Mouse (Mus musculus) urinary bladder, postnatal 14 days (tissue): ENCODE data around the gene Fam160a2.

Experiments used
- DNase-seq: peaks from one replicate; pipeline ENCODE4 v3.0.0; 2021; ENCODE audit warnings: low spot score

Fam160a2 gene

DNA sequence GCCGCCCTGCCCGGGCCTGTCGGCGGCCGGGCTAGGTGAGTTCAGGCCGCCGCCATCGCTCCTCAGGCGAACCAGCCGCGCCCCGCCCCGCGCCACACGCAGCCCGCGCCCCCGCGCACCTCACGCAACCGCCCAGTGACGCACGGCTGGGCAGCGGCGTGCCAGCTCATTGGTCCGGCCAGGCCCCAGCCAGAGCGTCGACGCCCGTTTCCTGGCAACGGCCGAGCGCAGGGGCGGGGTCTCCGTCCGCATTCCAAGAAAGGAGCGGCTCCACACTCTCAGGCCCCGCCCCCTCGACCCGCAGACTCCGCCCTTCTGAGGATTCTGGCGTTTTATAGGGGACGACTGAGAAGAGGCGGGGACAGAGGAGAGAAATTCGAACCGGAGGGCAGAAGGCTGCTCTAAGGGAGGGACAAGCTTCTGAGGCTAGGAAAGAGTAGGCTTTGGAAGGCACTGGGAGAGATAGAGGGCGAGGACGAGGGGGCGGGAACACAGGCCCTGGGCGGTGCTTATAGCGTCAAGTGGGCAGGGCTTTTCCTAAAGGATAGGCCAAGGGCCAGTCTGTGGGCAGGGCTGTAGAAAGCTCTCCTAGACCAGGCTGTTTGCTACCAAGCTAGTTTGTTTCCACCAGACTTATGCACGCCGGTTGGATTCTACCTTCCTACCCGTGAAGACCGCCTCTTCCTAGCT, at the start of gene Fam160a2:
Gene Fam160a2, minus strand, starts transcription at position 120 of the 690 bp plus-strand sequence.
- peak; percentile 100 for DNase-seq

- DNase-seq, result no peak
Measured at GRCm38 (mm10) chr7:105445076-105445475, 45.2 kb upstream of the Fam160a2 start.

DNA sequence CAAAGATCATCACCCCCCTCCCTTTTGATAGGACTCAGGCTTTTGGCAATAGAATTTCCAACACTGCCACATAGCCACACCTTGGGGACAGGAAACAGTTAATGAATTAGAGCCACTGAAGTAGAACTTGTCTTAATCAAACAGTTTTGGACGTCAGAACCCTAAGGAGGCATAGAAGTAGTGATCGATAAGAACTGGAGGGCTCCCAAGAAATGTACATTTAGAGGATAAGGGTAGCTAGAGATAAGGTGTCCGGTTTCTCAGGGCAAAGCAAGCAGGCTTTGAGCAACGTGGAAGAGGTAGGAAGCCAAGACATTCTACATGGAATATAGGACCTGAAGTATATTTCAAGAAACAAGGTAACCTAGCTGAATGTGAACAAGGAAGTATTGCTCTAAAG, 41.6 kb upstream of the Fam160a2 start:
- DNase-seq, result no peak

DNA sequence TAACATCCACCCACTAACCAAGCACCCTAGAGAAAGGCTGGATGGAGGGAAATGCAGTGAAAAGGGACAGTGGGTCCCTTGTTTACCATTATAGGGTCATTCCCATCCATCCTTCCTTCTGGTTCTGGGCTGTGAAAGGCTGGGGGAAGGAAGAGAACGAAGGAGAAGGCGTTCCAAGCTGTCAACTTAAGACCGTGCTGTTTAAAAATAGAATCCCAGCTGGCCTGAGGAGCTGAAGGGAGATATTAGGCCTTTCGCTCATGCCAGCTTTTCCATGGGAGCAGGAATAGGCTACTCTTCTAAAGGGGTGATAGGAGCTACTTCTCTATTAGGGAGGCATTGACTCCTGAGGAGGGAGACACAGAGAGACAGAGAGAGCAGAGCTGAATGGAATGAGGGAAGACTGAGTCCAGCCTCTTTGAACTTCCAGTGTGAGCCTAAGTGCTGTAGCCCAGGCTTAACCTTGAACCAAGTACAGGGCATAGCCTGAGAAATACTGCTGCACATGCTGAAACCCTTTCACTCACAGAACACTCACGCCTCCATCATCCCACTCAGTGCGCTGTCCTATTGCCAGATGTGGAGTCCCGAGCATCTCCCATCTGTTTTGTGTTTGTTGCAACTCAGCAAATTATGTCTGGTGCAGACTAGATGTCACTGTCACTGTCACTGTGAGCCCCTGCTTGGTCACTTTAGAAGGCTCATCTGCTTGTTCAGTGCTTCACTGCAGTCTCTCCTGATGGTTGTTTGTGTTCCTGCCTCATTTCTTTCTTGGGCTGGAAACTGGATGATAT, 38.3 kb upstream of the Fam160a2 start:
- DNase-seq, result no peak

- no peak for DNase-seq
Measured at GRCm38 (mm10) chr7:105434798-105435197, 34.9 kb upstream of the Fam160a2 start.

- DNase-seq, result no peak
Measured at GRCm38 (mm10) chr7:105433859-105434258, 34.0 kb upstream of the Fam160a2 start.

DNA sequence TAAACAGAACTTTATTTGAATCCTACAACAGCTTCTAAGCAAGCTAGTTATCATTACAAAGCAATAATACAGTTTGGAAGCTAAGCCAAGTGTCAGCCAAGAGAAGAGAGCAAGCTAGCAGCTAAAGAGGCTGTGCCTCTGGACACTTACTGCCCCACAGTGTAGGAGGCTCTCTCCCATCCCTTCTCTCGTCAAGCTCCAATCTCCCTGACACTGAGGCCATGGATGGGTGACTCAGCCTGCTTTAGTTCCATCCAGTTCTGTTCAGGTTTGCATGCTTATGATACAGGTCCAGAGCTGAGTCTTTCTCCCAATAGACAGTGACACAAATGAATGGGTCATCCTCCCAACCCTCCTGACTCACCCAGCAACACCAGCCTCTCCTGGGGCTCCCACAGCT, 32.2 kb upstream of the Fam160a2 start:
- no peak for DNase-seq

DNA sequence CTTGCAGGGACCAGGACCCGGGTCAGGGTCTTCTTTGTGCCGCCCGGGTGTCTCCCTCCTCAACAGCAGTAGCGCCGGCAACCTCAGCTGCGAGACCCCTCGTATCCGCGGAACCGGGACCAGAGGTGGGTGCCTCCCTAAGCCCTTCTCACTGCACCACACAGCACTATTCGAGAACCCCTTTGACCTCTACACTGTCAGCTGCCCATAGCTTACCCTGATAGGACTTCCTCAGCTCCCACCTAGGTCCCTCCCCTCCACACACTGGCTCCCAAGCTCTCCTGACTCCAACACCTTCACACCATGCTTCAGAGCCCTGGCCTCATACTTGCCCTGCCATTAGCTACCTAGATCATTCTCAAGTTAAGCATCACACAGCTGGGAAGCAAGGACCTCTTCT, 26.2 kb upstream of the Fam160a2 start:
- DNase-seq, result no peak

DNA sequence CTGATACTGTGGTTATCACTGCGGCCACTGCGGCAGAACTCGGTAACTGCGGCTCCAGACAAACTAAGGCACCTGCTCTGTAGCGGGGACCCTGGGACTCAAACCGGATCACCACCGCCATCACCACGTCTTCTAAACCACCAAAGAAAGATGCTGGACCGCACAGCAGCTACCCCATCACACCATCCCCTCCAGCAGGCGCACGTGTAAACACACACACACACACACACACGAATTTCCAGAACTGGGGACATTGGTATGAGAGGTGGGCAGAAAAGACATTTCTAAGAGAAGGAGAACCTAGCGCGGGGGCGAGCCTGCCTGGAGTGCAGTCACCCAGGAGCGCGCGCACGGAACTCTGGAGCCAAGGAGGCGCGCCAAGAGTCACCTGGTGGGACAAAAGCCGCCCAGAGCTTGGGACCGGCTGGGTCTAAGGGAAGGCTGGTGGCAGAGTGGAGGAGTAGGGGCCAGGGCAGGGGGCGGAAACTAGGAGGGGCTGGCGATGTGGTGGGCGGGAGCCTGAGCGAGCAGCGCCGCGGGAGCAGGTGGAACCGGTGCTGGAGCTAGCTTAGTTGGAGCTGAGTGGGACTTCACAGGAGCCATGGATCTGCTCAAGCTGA, 25.7 kb upstream of the Fam160a2 start, which contains the start of gene Cckbr:
Gene Cckbr, plus strand, starts transcription at position 308 of the 620 bp plus-strand sequence.
- no peak for DNase-seq

- DNase-seq, result no peak
Measured at GRCm38 (mm10) chr7:105424368-105424767, 24.5 kb upstream of the Fam160a2 start.

- DNase-seq, result no peak
Measured at GRCm38 (mm10) chr7:105420903-105421302, 21.0 kb upstream of the Fam160a2 start.

DNA sequence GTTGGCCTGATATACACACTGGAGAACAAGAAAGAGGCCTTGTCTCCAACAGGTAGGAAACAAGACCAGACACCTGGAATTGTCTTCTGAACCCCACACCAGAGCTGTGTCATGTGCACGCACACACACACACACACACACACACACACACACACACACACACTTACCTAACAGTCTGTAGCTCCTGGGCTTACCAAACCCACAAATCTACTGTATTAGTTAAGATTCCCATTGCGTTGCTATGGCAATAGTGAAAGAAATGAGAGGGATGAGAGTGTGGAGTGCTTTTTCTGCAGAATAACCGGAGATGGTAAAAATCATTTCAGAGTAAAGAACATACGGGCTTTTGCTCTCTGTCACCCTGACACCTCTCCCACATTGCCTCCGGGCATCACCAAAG, 18.3 kb upstream of the Fam160a2 start:
- DNase-seq, result no peak

DNA sequence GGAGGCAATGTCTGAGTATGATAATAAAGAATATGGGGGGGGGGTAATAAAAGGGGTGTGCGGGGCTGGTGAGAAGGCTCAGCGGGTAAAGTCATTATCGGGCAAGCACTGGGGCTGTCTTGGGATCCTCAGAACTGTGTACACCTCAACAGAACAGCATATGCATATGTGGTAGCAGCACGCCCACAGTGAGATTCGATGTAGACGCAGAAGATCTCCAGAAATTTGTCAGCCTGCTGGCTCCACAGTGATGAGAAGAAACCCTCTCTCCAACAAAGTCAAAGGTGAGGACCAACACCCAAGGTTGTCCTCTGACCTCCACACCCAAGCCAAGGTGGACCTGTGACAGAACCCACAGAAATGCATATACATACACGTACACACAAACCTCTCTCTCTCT, 16.7 kb upstream of the Fam160a2 start:
- DNase-seq, result no peak

DNA sequence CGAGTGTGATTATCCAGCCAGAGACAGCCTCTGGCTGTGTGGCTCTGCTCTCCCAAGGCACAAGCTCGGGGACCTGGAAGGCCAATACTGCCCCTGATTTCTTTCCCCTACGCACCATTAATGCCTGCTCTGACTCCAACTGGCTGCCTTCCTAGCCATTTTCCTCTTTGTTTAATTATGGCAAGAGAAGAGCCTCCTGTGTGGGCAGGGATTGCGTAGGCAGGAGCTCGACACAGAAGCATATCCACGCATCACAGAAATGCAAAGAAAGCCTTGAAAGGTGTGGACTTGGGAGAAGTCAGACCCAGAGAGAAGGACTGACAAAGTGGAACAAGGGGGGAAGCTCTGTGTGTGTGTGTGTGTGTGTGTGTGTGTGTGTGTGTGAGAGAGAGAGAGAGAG, 14.5 kb upstream of the Fam160a2 start:
- DNase-seq, result no peak

DNA sequence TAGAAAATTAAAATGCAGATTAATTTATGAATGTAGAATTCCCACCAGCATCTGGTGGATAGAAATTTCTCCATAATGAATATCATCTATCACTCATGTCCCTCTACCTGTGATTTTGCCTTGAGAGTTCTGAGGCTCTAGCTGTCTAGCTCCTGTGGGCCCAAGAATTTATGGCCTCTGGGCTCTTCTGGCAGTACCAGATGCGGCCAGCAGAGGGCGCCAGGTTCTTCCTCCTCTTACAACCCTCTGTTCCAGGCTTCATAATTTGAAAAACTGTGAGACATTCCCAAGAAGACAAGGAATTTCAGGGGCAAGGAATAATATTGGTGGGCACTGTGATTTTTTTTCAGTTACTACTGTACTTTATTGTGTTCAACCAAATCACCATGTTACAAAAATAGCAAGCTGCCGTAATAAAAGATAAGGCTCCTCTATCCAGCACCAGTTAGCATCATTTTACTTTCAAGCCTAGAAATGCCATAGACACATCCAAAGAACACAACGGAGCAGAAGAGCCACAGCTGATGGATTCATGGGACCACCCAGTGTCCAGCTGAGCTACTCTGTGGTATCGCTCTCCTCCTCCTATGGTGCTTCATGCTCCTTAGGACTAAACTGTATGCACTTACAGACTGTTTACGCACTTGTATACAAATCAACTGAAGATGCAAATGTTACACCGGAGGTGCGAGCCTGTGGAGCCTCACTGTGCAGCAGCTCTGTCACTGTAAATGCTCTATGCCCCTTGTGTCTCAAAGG, 12.2 kb upstream of the Fam160a2 start:
- peak; percentile 79 for DNase-seq

DNA sequence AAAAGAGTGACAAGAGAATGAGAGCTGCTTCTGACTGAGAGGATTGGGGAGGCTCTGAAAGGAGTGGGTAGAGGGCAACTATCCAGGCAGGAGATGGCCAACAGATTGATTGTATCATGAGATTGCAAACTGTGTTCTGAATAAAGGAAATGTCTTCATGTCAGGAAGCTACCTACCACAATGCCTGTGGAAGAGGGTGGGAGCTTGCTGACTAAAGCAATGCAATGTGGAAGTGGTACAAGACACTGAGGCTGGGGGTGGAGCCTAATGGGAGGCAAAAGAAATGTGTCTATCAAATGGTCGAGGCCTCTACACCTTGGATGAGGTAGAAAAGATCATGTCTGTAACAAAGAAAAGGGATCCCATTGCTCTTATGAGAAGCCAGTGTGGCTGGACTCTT, 6.5 kb upstream of the Fam160a2 start:
- DNase-seq, result no peak

GRCm38 (mm10) chr7:105404268-105404667, 4.4 kb upstream of the Fam160a2 start, which contains the start of gene Cnga4:
Gene Cnga4, plus strand, starts transcription at chr7:105404568.
- no peak for DNase-seq

GRCm38 (mm10) chr7:105399058-105399934, 558 bp downstream of the Fam160a2 start:
- DNase-seq, result peak; percentile 8

DNA sequence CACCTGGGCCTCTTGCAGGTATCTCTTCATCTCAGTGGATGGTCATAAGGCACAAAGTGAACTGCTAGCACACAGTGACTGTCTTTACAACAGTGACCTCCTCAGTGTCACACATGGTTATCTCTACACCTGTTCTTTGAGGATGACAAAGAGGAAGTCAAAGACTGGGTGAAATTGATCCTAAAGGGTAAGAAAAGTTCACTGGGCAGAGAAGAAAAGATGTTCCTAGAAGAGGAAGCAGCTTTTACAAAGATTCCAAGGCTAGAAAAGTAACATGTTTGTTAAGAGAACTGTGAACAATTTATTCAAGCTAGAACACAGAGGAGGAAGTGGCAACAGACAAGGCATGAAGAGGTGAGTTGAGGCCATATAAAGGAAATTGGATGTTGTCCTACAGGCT, 3.7 kb downstream of the Fam160a2 start:
- DNase-seq, result no peak

DNA sequence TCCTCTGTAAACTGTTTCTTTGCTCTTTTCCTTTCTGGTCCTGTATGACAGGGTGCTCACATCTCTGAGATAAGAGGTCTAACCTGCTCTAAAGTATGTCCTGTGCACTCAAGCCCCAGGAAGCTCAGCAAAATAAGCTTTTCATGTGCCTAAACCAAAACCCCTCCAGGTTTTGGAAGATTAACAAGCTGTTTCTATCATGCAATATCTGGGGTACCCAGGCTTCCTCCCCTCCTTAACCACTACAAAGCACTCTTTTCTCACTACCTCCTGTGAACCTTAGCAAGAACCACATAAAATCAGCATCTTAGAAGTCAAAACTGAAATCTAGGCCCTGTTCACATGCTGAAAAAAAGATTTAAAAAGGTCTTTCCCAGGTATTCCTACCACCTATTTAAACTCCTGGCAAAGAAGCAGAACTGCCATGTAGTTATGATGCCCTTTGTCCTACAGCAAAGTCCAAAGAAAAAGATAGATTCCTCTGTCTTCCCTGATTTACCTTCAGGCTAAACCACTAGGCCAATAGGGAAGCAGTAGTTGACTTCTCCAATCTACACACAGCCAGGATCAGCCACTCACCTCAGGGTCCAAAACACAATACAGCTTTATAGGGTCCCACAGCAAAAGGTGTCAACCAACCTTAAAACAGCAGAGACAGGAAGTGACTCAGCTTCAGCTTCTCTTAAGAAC, 4.6 kb downstream of the Fam160a2 start:
- DNase-seq, result no peak

GRCm38 (mm10) chr7:105394606-105395005, 5.2 kb downstream of the Fam160a2 start:
- no peak for DNase-seq
